Mouse (Mus musculus) liver, embryonic 13.5 days (tissue): ENCODE measurements at regions not wholly inside any gene's neighbourhood (a gene's known extent, or its start where the extent isn't known, plus 50 kb on each side); places are given as distances from the start of the nearest gene placed in this dataset.
A peak's percentile ranks its signal among the peaks of the same experiment; 100 is the strongest.

Source experiments
- ATAC-seq: fragments of 200-750 bp; cut with Nextera tagmentation; 2 replicates; pipeline ENCODE4 v1.8.0; 2017; ENCODE audit warnings: low read depth, mild to moderate bottlenecking, moderate number of reproducible peaks, moderate library complexity
- DNase-seq: peaks from one replicate; pipeline ENCODE4 v3.0.0; 2022
- H3K27ac ChIP-seq: fragments of 300-500 bp; sonication (generic); 2 replicates; pipeline ENCODE4 v1.5.1; 2015; ENCODE audit warnings: moderate library complexity, mild to moderate bottlenecking, inconsistent platforms
- H3K27me3 ChIP-seq: fragments of 300-500 bp; sonication (generic); 2 replicates; pipeline ENCODE4 v1.6.1; 2015; ENCODE audit warnings: mild to moderate bottlenecking, inconsistent platforms
- H3K36me3 ChIP-seq: fragments of 300-500 bp; sonication (generic); 2 replicates; pipeline ENCODE4 v1.6.1; 2015; ENCODE audit warnings: mild to moderate bottlenecking, inconsistent platforms
- H3K4me1 ChIP-seq: fragments of 300-500 bp; sonication (generic); replicated peaks from 2 replicates; pipeline ENCODE4 v1.6.1; 2015; ENCODE audit warnings: inconsistent platforms
- H3K4me2 ChIP-seq: fragments of 300-500 bp; sonication (generic); 2 replicates; pipeline ENCODE4 v1.6.1; 2015; ENCODE audit warnings: inconsistent platforms, mild to moderate bottlenecking, moderate library complexity
- H3K4me3 ChIP-seq: fragments of 300-500 bp; sonication (generic); replicated peaks from 2 replicates; pipeline ENCODE4 v1.5.1; 2015; ENCODE audit warnings: mild to moderate bottlenecking, inconsistent platforms
- H3K9ac ChIP-seq: fragments of 300-500 bp; sonication (generic); 2 replicates; pipeline ENCODE4 v1.6.1; 2015; ENCODE audit warnings: mild to moderate bottlenecking, inconsistent platforms
- H3K9me3 ChIP-seq: fragments of 300-500 bp; sonication (generic); replicated peaks from 2 replicates; pipeline ENCODE4 v1.6.1; 2016; ENCODE audit warnings: inconsistent platforms
- WGBS: fragments of 180-500 bp; shearing (Covaris S2); methylation state at CpG from one replicate; pipeline ENCODE4 v1.1.7; 2015; ENCODE audit not compliant: insufficient replicate concordance; 5-methylcytosine and 5-hydroxymethylcytosine counted together

GRCm38 (mm10) chr12:106607655-106608337, 597.8 kb downstream of the Vrk1 start:
- H3K4me2 ChIP-seq, result no peak overlapping the region
- DNase-seq, result no peak
- H3K9ac ChIP-seq, result no peak overlapping the region
- ATAC-seq, result no peak
- no peaks in the 10 kb centered on the region for H3K27me3 ChIP-seq
- H3K4me1 ChIP-seq, result no peaks in the 10 kb centered on the region
- H3K27ac ChIP-seq, result no peak overlapping the region
- WGBS, result 53% methylated on average over 11 of the region's 11 CpGs
- no peaks in the 10 kb centered on the region for H3K9me3 ChIP-seq
- H3K36me3 ChIP-seq, result no peaks in the 10 kb centered on the region
- no peak overlapping the region for H3K4me3 ChIP-seq

- H3K9ac ChIP-seq, result no peak overlapping the region
- no peaks in the 10 kb centered on the region for H3K4me1 ChIP-seq
- H3K27ac ChIP-seq, result no peak overlapping the region
- no peak overlapping the region for H3K4me3 ChIP-seq
- no peaks in the 10 kb centered on the region for H3K36me3 ChIP-seq
- no peak for DNase-seq
- 74% methylated on average over 6 of the region's 6 CpGs for WGBS
- peaks cover 19% of the 10 kb centered on the region; the same call in 1 of the 2 replicates for H3K9me3 ChIP-seq
- H3K4me2 ChIP-seq, result no peak overlapping the region
- H3K27me3 ChIP-seq, result no peaks in the 10 kb centered on the region
- no peak for ATAC-seq
Observed at GRCm38 (mm10) chr12:106618684-106619083, 608.7 kb downstream of the Vrk1 start.

- peaks cover 19% of the 10 kb centered on the region for H3K9me3 ChIP-seq
- no peaks in the 10 kb centered on the region for H3K4me1 ChIP-seq
- no peaks in the 10 kb centered on the region for H3K36me3 ChIP-seq
- no peak overlapping the region for H3K27ac ChIP-seq
- no peaks in the 10 kb centered on the region for H3K27me3 ChIP-seq
- H3K4me2 ChIP-seq, result no peak overlapping the region
- WGBS, result 62% methylated on average over 15 of the region's 15 CpGs
- ATAC-seq (no peak), DNase-seq (no peak)
- no peak overlapping the region for H3K4me3 ChIP-seq
- H3K9ac ChIP-seq, result no peak overlapping the region
Observed at GRCm38 (mm10) chr12:106626786-106627185, 616.8 kb downstream of the Vrk1 start.

GRCm38 (mm10) chr12:106632566-106632965, 622.5 kb downstream of the Vrk1 start:
- Histone ChIP-seq H3K27me3 (no peaks in the 10 kb centered on the region), H3K4me3 (no peak overlapping the region), H3K9ac (no peak overlapping the region), H3K4me2 (no peak overlapping the region), H3K9me3 (peaks cover 18% of the 10 kb centered on the region; the same call in 1 of the 2 replicates), H3K4me1 (no peaks in the 10 kb centered on the region), H3K27ac (no peak overlapping the region), H3K36me3 (no peaks in the 10 kb centered on the region)
- DNase-seq (no peak), ATAC-seq (no peak)
- 51% methylated on average over 7 of the region's 7 CpGs for WGBS

GRCm38 (mm10) chr12:106633096-106633495, 623.1 kb downstream of the Vrk1 start:
- Histone ChIP-seq H3K4me1 (no peaks in the 10 kb centered on the region), H3K36me3 (no peaks in the 10 kb centered on the region), H3K9me3 (peaks cover 16% of the 10 kb centered on the region; the same call in 1 of the 2 replicates), H3K27ac (no peak overlapping the region), H3K4me2 (no peak overlapping the region), H3K9ac (no peak overlapping the region), H3K4me3 (no peak overlapping the region), H3K27me3 (no peaks in the 10 kb centered on the region)
- DNase-seq (no peak), ATAC-seq (no peak)
- 10% methylated on average over 8 of the region's 8 CpGs for WGBS

GRCm38 (mm10) chr12:106658317-106658716, 648.3 kb downstream of the Vrk1 start:
- Histone ChIP-seq H3K27ac (no peak overlapping the region), H3K4me3 (no peak overlapping the region), H3K27me3 (no peaks in the 10 kb centered on the region), H3K36me3 (no peaks in the 10 kb centered on the region), H3K4me1 (no peaks in the 10 kb centered on the region), H3K9me3 (no peaks in the 10 kb centered on the region; the same call in 1 of the 2 replicates), H3K4me2 (no peak overlapping the region), H3K9ac (no peak overlapping the region)
- WGBS, result 5% methylated on average over 8 of the region's 8 CpGs
- DNase-seq, result peak; percentile 3
- peak; percentile 41; the same call in 1 of the 2 replicates for ATAC-seq

GRCm38 (mm10) chr12:106673232-106673766, 663.3 kb downstream of the Vrk1 start:
- Histone ChIP-seq H3K4me3 (no peak overlapping the region), H3K27ac (no peak overlapping the region), H3K4me2 (no peak overlapping the region), H3K9ac (no peak overlapping the region), H3K36me3 (no peaks in the 10 kb centered on the region), H3K9me3 (no peaks in the 10 kb centered on the region), H3K27me3 (no peaks in the 10 kb centered on the region), H3K4me1 (no peaks in the 10 kb centered on the region)
- DNase-seq (no peak), ATAC-seq (no peak)
- 35% methylated on average over 12 of the region's 13 CpGs for WGBS

- Histone ChIP-seq H3K4me1 (no peaks in the 10 kb centered on the region), H3K36me3 (no peaks in the 10 kb centered on the region), H3K9me3 (no peaks in the 10 kb centered on the region), H3K27me3 (no peaks in the 10 kb centered on the region), H3K27ac (no peak overlapping the region), H3K4me3 (no peak overlapping the region), H3K9ac (no peak overlapping the region), H3K4me2 (no peak overlapping the region)
- ATAC-seq (no peak), DNase-seq (no peak)
- WGBS, result 85% methylated on average over 1 of the region's 1 CpGs
Observed at GRCm38 (mm10) chr12:106674741-106675140, 664.7 kb downstream of the Vrk1 start.

GRCm38 (mm10) chr12:106676136-106676535, 666.1 kb downstream of the Vrk1 start:
- no peak for DNase-seq
- Histone ChIP-seq H3K27ac (no peak overlapping the region), H3K4me1 (no peaks in the 10 kb centered on the region), H3K4me2 (no peak overlapping the region), H3K4me3 (no peak overlapping the region), H3K9me3 (no peaks in the 10 kb centered on the region), H3K27me3 (no peaks in the 10 kb centered on the region), H3K9ac (no peak overlapping the region), H3K36me3 (no peaks in the 10 kb centered on the region)
- 64% methylated on average over 3 of the region's 3 CpGs for WGBS
- no peak for ATAC-seq

- Histone ChIP-seq H3K27ac (no peak overlapping the region), H3K4me1 (no peaks in the 10 kb centered on the region), H3K4me2 (no peak overlapping the region), H3K27me3 (no peaks in the 10 kb centered on the region), H3K9me3 (no peaks in the 10 kb centered on the region), H3K36me3 (no peaks in the 10 kb centered on the region), H3K9ac (no peak overlapping the region), H3K4me3 (no peak overlapping the region)
- DNase-seq, result no peak
- no peak for ATAC-seq
- WGBS, result 73% methylated on average over 7 of the region's 7 CpGs
Observed at GRCm38 (mm10) chr12:106676566-106676965, 666.5 kb downstream of the Vrk1 start.

- Histone ChIP-seq H3K9ac (no peak overlapping the region), H3K27ac (no peak overlapping the region), H3K27me3 (no peaks in the 10 kb centered on the region), H3K4me3 (no peak overlapping the region), H3K4me2 (no peak overlapping the region), H3K9me3 (no peaks in the 10 kb centered on the region), H3K4me1 (no peaks in the 10 kb centered on the region), H3K36me3 (no peaks in the 10 kb centered on the region)
- 66% methylated on average over 5 of the region's 5 CpGs for WGBS
- ATAC-seq, result no peak
- DNase-seq, result no peak
Observed at GRCm38 (mm10) chr12:106685986-106686385, 676.0 kb downstream of the Vrk1 start.

- 50% methylated on average over 12 of the region's 12 CpGs for WGBS
- no peaks in the 10 kb centered on the region for H3K27me3 ChIP-seq
- H3K27ac ChIP-seq, result no peak overlapping the region
- ATAC-seq (no peak), DNase-seq (no peak)
- no peaks in the 10 kb centered on the region for H3K9me3 ChIP-seq
- no peak overlapping the region for H3K4me2 ChIP-seq
- H3K36me3 ChIP-seq, result no peaks in the 10 kb centered on the region
- H3K4me3 ChIP-seq, result no peak overlapping the region
- H3K4me1 ChIP-seq, result no peaks in the 10 kb centered on the region
- H3K9ac ChIP-seq, result no peak overlapping the region
Observed at GRCm38 (mm10) chr12:106687751-106688150, 677.7 kb downstream of the Vrk1 start.
